Mouse (Mus musculus) kidney, adult 2 months (tissue): ENCODE data around the gene Ankle1.

ENCODE experiments used
- CTCF ChIP-seq: fragments of 200-500 bp; conservative IDR thresholded peaks from 2 replicates; pipeline ENCODE4 v1.5.1; 2011; ENCODE audit warnings: low read depth, mild to moderate bottlenecking, control low read depth, low read length, moderate library complexity, mixed read lengths; ENCODE audit not compliant: insufficient read depth, insufficient read length
- POLR2A ChIP-seq: fragments of 200-500 bp; IDR thresholded peaks from one replicate; pipeline ENCODE4 v1.6.1; 2011; ENCODE audit warnings: low read depth, low read length, control low read depth

DNA sequence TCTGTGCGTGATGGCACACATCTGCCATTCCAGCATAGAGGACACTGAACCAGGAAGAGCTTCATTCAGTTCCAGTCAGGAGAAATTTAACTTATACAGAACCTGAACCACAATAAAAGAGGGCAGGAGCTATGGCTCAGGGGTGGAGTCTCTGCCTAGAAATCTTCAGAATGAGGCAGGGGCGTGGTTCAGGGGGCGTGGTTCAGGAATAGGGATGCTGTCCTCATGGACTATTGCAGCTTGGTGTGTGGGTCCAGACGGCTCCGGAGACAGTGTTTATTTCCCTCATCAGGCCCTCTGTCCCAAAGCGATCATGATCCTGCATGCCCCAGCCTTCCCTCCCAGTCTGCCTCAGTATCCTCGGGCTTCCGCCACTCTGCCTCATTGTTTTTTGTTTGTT lies 48.9 kb downstream of the Ankle1 start:
- TF ChIP-seq CTCF, result no peak
- no peak for TF ChIP-seq POLR2A
